In genomic region chr9:96758749-96759597, GRCm38 (mm10) we compare ENCODE assay signal across 8 mouse cellular contexts. TPM values are rescaled to one million over a fixed set of nuclear protein-coding genes. Genes with fewer than 3 reads are reported as not detected.
A peak's percentile ranks its signal among the peaks of the same experiment; 100 is the strongest.
DNase-seq lines count a peak whose midpoint lies in the region; ATAC-seq and TF ChIP-seq lines count a peak whose summit lies in the region.

No protein-coding gene starts in this region.

- 12% methylated on average over 22 of the region's 22 CpGs for WGBS in hindbrain, postnatal 0 days

- peak; percentile 91 for TF ChIP-seq CTCF in hindbrain, postnatal 0 days (IDR thresholded peaks at IDR 0.05; ENCODE audit: low read depth)

- DNase-seq in gastrocnemius, adult 18-20 months (ENCODE audit: low spot score): peak; percentile 87
- DNase-seq in hindbrain, postnatal 0 days (ENCODE audit: low spot score): peak; percentile 94
- peak; percentile 52 to 77 for DNase-seq in left cerebral cortex, adult 18-20 months (ENCODE audit: low spot score in 2 of 2)
- DNase-seq in lung, postnatal 4 days: peak; percentile 79
- DNase-seq in right cerebral cortex, adult 18-20 months: peak; percentile 85
- peak; percentile 46 for DNase-seq in urinary bladder, postnatal 25 days (ENCODE audit: low spot score)

- H3K9ac ChIP-seq in hindbrain, postnatal 0 days (replicated peaks; ENCODE audit: low read length): peak overlapping the region; percentile 19; the same call in 1 of the 2 replicates

- H3K4me3 ChIP-seq in hindbrain, postnatal 0 days (ENCODE audit: low read length): peak overlapping the region; percentile 33

- peak overlapping the region; percentile 51 for H3K4me2 ChIP-seq in hindbrain, postnatal 0 days (ENCODE audit: low read depth, low read length)

- H3K27ac ChIP-seq in hindbrain, postnatal 0 days: peak overlapping the region; percentile 67; the same call in 1 of the 2 replicates

- H3K4me1 ChIP-seq in hindbrain, postnatal 0 days (ENCODE audit: insufficient read depth, low read length): 0 out of 2 replicates have a peak, but pooled peaks cover 3% of the 10 kb centered on the region

- peak; percentile 90 for ATAC-seq in activated CD4-positive, CD25-positive, alpha-beta regulatory T cell, adult 4 months
- peak; percentile 100 for ATAC-seq in common myeloid progenitor, adult 5-6 weeks (replicated peaks; ENCODE audit: low read depth, poor library complexity, severe bottlenecking)
- ATAC-seq in hindbrain, postnatal 0 days: peak; percentile 96

- H3K27me3 ChIP-seq in hindbrain, postnatal 0 days (ENCODE audit: insufficient read depth, low read length): no peaks in the 10 kb centered on the region

- no peaks in the 10 kb centered on the region for H3K36me3 ChIP-seq in hindbrain, postnatal 0 days (ENCODE audit: insufficient read depth, low read length)

- H3K9me3 ChIP-seq in hindbrain, postnatal 0 days (ENCODE audit: low read length): no peaks in the 10 kb centered on the region

RNA-seq across cellular contexts. Expression of gene Zbtb38, which starts 6.3 kb away (rescaled TPM):
- 10 to 100 TPM; 59.9 to 61.4 TPM for polyA plus RNA-seq in activated CD4-positive, CD25-positive, alpha-beta regulatory T cell, adult 4 months (2017; shearing (Covaris generic))
- total RNA-seq in common myeloid progenitor, adult 5-6 weeks (2017): 25.8 and 41.8 TPM in 2 replicates
- total RNA-seq in gastrocnemius, adult 18-20 months (2021): 10 to 100 TPM; 35.0 to 35.9 TPM
- total RNA-seq in hindbrain, postnatal 0 days (2014; rRNA removed): 36.2 and 46.5 TPM in 2 replicates
- 36.6 and 38.7 TPM in 2 replicates for polyA plus RNA-seq in hindbrain, postnatal 0 days (2015; fragmentation: Nextera tagmentation; extraction: Ambion mirVana)
- total RNA-seq in left cerebral cortex, adult 18-20 months (2021): 10 to 100 TPM; 65.0 to 70.1 TPM

Comparison
In these comparisons a context has a peak if more than half of its experiments do, and no peak if none do; other contexts are left out.
1. Peak in every context shown above with its lines: DNase-seq, ATAC-seq, H3K4me3 ChIP-seq and H3K27ac ChIP-seq.